Mouse (Mus musculus) myocyte (in vitro differentiated cells): ENCODE results near the gene Pold4. TPM values are rescaled to one million over a fixed set of nuclear protein-coding genes. Genes with fewer than 3 reads are reported as not detected.

Experiments
- H3K27me3 ChIP-seq: one replicate; pipeline ENCODE4 v1.6.1; 2011; ENCODE audit not compliant: control insufficient read depth, insufficient read depth, insufficient read length
- H3K36me3 ChIP-seq: one replicate; pipeline ENCODE4 v1.6.1; 2011; ENCODE audit not compliant: control insufficient read depth, insufficient read depth
- H3K4me2 ChIP-seq: one replicate; pipeline ENCODE4 v1.6.1; 2011; ENCODE audit warnings: low read depth, control low read depth
- H3K4me3 ChIP-seq: one replicate; pipeline ENCODE4 v1.5.1; 2011; ENCODE audit warnings: mild to moderate bottlenecking, control low read depth, moderate library complexity
- H3K79me2 ChIP-seq: one replicate; pipeline ENCODE4 v1.6.1; 2011; ENCODE audit not compliant: control insufficient read depth, insufficient read depth
- H3ac ChIP-seq: one replicate; pipeline ENCODE4 v1.6.1; 2011; ENCODE audit not compliant: control insufficient read depth, insufficient read length
- CEBPB ChIP-seq: IDR thresholded peaks from 2 replicates; pipeline ENCODE4 v1.6.1; 2011; ENCODE audit warnings: mild to moderate bottlenecking, moderate library complexity; ENCODE audit not compliant: poor library complexity, insufficient read depth, severe bottlenecking
- E2F4 ChIP-seq: IDR thresholded peaks from one replicate; pipeline ENCODE4 v1.6.1; 2011; ENCODE audit warnings: mild to moderate bottlenecking, control low read depth, moderate library complexity; ENCODE audit not compliant: insufficient read depth
- MAX ChIP-seq: IDR thresholded peaks from one replicate; pipeline ENCODE4 v1.6.1; 2011; ENCODE audit warnings: low read depth, mild to moderate bottlenecking, control low read depth
- MYOD1 ChIP-seq, 3 experiments: IDR thresholded peaks; one replicate each; pipeline ENCODE4 v1.6.1; 2011; ENCODE audit warnings: control low read depth in 2 of 3, low read depth in 2 of 3, mild to moderate bottlenecking in 2 of 3, moderate library complexity in 1 of 3; ENCODE audit not compliant: insufficient read length in 2 of 3, control insufficient read depth in 1 of 3
- MYOG ChIP-seq, 3 experiments: IDR thresholded peaks; one replicate each; pipeline ENCODE4 v1.6.1; 2011; ENCODE audit warnings: control low read depth in 2 of 3, low read depth in 2 of 3, mild to moderate bottlenecking in 2 of 3; ENCODE audit not compliant: insufficient read length in 2 of 3, control insufficient read depth in 1 of 3, insufficient read depth in 1 of 3
- POLR2A ChIP-seq: IDR thresholded peaks from one replicate; pipeline ENCODE4 v1.6.1; 2011; ENCODE audit warnings: low read depth, mild to moderate bottlenecking, control low read depth, moderate library complexity; ENCODE audit not compliant: insufficient read length
- POLR2AphosphoS2 ChIP-seq: IDR thresholded peaks from one replicate; pipeline ENCODE4 v1.6.1; 2011; ENCODE audit warnings: low read depth, control low read depth; ENCODE audit not compliant: insufficient read length
- REST ChIP-seq: IDR thresholded peaks from one replicate; pipeline ENCODE4 v1.6.1; 2011; ENCODE audit warnings: mild to moderate bottlenecking, control low read depth, moderate library complexity; ENCODE audit not compliant: insufficient read depth, insufficient read length
- SRF ChIP-seq: IDR thresholded peaks from one replicate; pipeline ENCODE4 v1.6.1; 2011; ENCODE audit warnings: low read depth; ENCODE audit not compliant: control insufficient read depth, insufficient read length
- TCF12 ChIP-seq: IDR thresholded peaks from one replicate; pipeline ENCODE4 v1.6.1; 2011; ENCODE audit warnings: mild to moderate bottlenecking, control low read depth; ENCODE audit not compliant: poor library complexity, insufficient read depth, severe bottlenecking
- TCF3 ChIP-seq: IDR thresholded peaks from one replicate; pipeline ENCODE4 v1.6.1; 2011; ENCODE audit warnings: low read depth, control low read depth; ENCODE audit not compliant: insufficient read length
- USF1 ChIP-seq: IDR thresholded peaks from one replicate; pipeline ENCODE4 v1.6.1; 2011; ENCODE audit warnings: low read depth, mild to moderate bottlenecking, control low read depth, moderate library complexity
- polyA plus RNA-seq: library from polyadenylated mRNA; unstranded; fragments of >200 nt; fragmentation: generic; extraction: Trizol; gene quantifications from one replicate; pipeline ENCODE4 v1.2.1, GENCODE M21; 2012; ENCODE audit warnings: missing spikeins

Gene Pold4
- polyA plus RNA-seq, 1 experiment = 166 TPM

- no peak for TF ChIP-seq POLR2AphosphoS2
- TF ChIP-seq MAX = no peak
- Histone ChIP-seq H3K36me3 (no peaks in the 10 kb centered on the region), H3K27me3 (no peaks in the 10 kb centered on the region)
These were observed 31.1 kb downstream of the Pold4 start for GRCm38 (mm10) chr19:4262756-4263155.

GRCm38 (mm10) chr19:4263702-4264101, 32.0 kb downstream of the Pold4 start:
- no peak overlapping the region for H3K4me3 ChIP-seq
- H3K4me2 ChIP-seq = no peak overlapping the region
- no peaks in the 10 kb centered on the region for H3K27me3 ChIP-seq
- H3K36me3 ChIP-seq = no peaks in the 10 kb centered on the region
- no peaks in the 10 kb centered on the region for H3K79me2 ChIP-seq
- TF ChIP-seq TCF3 (no peak), POLR2AphosphoS2 (no peak), MYOG (IDR thresholded peaks at IDR 0.05; ENCODE audit: control insufficient read depth in 1 of 3, insufficient read depth in 1 of 3, insufficient read length in 2 of 3, low read depth in 2 of 3) (no peak), USF1 (no peak), SRF (no peak), CEBPB (no peak)
- no peak overlapping the region for H3ac ChIP-seq

More at GRCm38 (mm10) chr19:4262756-4263155, 31.1 kb downstream of the Pold4 start:
- no peak overlapping the region for H3K4me2 ChIP-seq
- H3K79me2 ChIP-seq = no peaks in the 10 kb centered on the region
- H3K4me3 ChIP-seq = no peak overlapping the region
- H3ac ChIP-seq = no peak overlapping the region

DNA sequence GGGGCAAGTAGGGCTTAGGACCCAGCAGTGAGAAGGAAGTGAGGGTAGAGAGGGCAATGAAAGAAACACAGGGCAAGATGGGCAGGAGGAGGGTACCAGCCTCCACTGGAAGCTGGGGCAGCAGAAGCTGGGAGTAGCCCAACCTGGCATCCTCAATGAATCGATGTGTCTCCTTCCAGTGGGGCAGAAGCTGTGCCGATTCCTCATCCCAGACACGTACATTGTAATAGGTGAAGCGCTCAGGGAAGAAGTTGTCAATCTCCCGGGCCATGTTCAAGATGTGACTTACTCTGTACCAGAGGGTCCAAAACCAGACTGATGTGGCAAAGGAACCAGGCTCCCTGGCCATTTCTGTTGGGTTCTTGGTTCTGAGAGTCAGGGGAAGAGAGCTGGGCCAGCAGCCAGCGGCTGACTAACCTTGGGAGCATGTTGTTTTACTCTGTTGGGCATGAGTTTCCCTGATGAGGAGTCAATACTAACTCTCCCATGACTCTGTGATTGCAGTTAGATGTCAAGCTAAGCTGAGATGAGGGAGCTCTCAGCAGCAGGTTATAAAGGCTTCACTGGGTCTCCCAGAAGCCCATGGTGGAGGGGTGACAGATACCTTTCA, 32.6 kb downstream of the Pold4 start:
- no peaks in the 10 kb centered on the region for H3K27me3 ChIP-seq
- H3ac ChIP-seq = no peak overlapping the region
- no peak overlapping the region for H3K4me2 ChIP-seq
- H3K36me3 ChIP-seq = no peaks in the 10 kb centered on the region
- H3K4me3 ChIP-seq = no peak overlapping the region
- TF ChIP-seq SRF (no peak), TCF12 (no peak), REST (no peak), POLR2A (no peak), MYOD1 (IDR thresholded peaks at IDR 0.05; ENCODE audit: control insufficient read depth in 1 of 3, insufficient read length in 2 of 3, low read depth in 2 of 3) (no peak), MAX (no peak), MYOG (IDR thresholded peaks at IDR 0.05; ENCODE audit: control insufficient read depth in 1 of 3, insufficient read depth in 1 of 3, insufficient read length in 2 of 3, low read depth in 2 of 3) (no peak), USF1 (no peak), TCF3 (no peak)
- no peaks in the 10 kb centered on the region for H3K79me2 ChIP-seq

- Histone ChIP-seq H3ac (no peak overlapping the region), H3K4me2 (no peak overlapping the region), H3K79me2 (no peaks in the 10 kb centered on the region), H3K36me3 (no peaks in the 10 kb centered on the region), H3K27me3 (no peaks in the 10 kb centered on the region), H3K4me3 (no peak overlapping the region)
- no peak for TF ChIP-seq POLR2A
- TF ChIP-seq POLR2AphosphoS2 = no peak
- TF ChIP-seq MYOG (IDR thresholded peaks at IDR 0.05; ENCODE audit: control insufficient read depth in 1 of 3, insufficient read depth in 1 of 3, insufficient read length in 2 of 3, low read depth in 2 of 3) = no peak
- TF ChIP-seq E2F4 = no peak
- TF ChIP-seq MAX = no peak
- no peak for TF ChIP-seq TCF3
- TF ChIP-seq CEBPB = no peak
- no peak for TF ChIP-seq SRF
- no peak for TF ChIP-seq MYOD1 (IDR thresholded peaks at IDR 0.05; ENCODE audit: control insufficient read depth in 1 of 3, insufficient read length in 2 of 3, low read depth in 2 of 3)
- TF ChIP-seq USF1 = no peak
- TF ChIP-seq REST = no peak
- TF ChIP-seq TCF12 = no peak
These were observed 34.3 kb downstream of the Pold4 start for GRCm38 (mm10) chr19:4265956-4266355.

GRCm38 (mm10) chr19:4268566-4269361, 37.1 kb downstream of the Pold4 start, which contains the start of gene Ssh3:
Gene Ssh3, minus strand, starts transcription at chr19:4269180.
- Histone ChIP-seq H3K79me2 (no peaks in the 10 kb centered on the region), H3K36me3 (no peaks in the 10 kb centered on the region), H3K27me3 (no peaks in the 10 kb centered on the region), H3K4me3 (no peak within 1 kb of the TSS), H3ac (no peak within 1 kb of the TSS), H3K4me2 (no peak within 1 kb of the TSS)
- no peak for TF ChIP-seq E2F4
- no peak for TF ChIP-seq REST
- TF ChIP-seq POLR2A = no peak
